Mouse (Mus musculus): Measurements from ENCODE around the gene Fut9.

The Fut9 gene

GRCm38 (mm10) chr4:25641993-25642392 lies 158.1 kb downstream of the Fut9 start:
- DNase-seq = no peak

GRCm38 (mm10) chr4:25633262-25633661 lies 166.8 kb downstream of the Fut9 start:
- DNase-seq = no peak

GRCm38 (mm10) chr4:25628113-25628512 lies 171.9 kb downstream of the Fut9 start:
- DNase-seq = no peak

DNA sequence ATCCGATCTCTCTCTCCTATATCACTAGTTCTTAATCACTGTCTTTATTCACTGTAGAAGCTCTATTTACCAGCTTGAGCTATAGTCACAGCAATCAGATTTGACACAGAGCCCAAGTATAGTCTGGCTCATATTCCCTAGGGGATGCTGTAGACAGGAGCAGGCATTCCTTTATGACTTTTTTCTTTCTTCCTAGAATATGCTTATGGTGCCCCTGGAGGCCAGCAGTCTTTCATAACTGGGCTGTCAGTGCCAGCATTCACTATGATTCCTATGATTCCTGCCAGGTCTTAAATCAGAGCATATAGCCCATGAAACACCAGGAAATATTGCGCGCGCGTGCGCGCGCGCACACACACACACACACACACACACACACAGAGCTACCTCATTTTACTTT lies 172.6 kb downstream of the Fut9 start:
- no peak for DNase-seq

- no peak for DNase-seq
These were observed 173.0 kb downstream of the Fut9 start for GRCm38 (mm10) chr4:25627039-25627438.

DNA sequence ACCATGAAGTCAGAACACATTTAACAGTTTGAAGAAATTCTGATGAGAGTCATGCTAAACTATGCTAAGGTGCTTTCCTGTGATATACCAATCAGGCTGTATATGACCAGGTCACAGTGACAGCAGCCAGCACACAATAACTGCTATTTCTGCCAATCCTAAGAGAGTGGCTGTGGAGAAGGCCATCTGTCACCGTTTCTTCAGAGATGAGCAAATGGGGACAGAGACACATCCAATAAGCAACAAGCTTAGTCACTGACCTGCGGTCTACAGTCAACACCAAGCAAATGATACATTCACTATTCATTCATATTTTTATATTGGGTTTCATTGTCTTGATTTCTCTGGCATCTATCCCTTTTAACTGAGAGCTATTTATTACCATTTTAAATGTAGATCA lies 176.9 kb downstream of the Fut9 start:
- no peak for DNase-seq

DNA sequence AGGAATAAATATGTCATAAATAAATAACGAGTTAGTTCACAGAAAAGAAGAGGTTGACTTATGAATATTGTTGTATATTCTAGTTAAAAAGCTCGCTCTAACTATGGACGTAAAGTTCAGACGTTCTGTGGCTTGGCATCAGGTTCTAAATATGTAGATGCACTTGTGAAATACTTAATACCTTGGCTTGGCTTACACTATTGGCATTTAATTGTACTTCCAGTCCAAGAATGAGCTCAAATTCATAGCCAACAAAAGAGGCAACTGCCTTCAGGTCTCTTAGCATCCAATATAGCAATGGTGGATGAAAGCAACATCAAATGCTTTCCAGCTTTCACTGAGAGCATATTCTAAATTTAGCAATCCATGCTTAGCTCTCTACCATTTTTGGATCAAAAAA lies 182.7 kb downstream of the Fut9 start:
- DNase-seq = no peak

DNA sequence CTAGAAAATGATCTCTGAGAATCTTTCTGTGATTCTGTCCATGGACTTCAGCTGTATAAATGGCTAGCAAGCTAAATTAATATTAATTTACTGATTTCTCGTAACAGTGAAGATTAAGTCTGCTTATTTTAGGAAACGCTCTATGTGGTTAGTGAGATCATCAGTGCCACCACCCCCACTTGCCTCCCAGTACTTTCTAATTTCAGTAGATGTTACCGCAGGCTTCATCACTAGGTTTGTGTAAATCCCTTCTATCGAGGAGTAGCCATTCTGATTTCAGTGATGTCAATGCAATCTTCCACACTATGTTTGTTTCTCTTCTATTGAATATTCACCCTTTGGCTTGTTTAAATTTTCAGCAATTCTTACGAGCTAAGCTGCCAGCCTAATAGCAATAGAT lies 186.6 kb downstream of the Fut9 start:
- DNase-seq = no peak

DNA sequence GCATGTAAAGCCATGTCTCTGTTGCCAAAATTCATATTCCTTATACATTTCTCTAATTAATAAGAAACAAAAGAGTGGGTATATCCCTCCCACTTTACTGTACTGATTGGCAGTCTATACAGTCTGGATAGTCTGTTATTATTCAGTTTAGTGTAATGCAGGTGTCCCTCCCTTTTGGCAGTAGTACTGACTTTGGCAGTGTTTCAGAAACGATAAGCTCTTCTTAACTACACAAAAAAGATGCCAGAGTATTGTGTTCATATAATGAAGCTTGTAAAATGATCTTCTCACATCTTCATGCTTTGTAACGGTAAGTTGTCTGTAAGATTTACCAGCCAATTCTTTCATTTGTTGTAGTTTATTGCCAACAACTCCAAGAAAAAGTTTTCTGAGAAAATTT lies 189.6 kb downstream of the Fut9 start:
- DNase-seq = no peak

DNA sequence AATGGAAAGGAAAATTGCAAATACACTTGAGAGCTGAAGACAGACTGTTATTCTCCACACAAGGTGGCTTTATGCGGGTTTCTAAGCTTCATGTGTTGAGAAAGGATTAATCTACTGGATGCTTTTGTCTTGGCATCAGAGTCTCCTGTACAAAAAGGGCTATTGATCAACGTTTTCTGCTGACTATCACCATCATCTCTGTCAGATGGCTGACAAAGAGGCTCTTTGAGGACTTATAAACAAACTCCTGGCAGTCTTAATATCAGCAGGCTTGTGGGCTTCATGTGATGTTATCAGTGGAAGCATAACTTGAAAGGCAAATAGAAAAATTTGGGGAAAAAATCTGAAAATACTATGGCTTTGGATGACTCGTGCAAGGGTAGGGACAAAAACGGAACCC lies 206.8 kb downstream of the Fut9 start:
- no peak for DNase-seq

All from right cerebral cortex, postnatal 14 days (tissue).